Mouse (Mus musculus): ENCODE measurements around the gene Abhd17c.

DNA sequence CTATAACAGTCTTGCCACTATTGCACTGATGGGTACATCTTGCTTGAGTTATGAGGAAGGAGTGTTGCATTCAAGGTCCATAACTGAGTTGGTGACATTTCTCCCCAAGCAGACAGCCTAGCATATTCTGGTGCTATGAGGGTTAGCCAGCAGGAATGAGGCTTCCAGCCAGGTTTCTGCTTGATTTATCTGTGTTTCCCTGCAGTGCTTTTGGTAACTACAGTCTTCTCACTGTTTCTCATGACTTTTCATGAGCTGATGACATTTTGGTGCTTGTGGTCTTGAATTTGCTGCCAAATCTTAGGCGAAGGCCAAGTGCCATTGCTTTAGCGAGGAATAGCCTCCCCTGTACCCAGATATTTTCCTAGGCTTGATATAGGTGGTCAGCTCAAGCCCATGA is 39.8 kb upstream of the Abhd17c start:
- TF ChIP-seq POLR2A (IDR thresholded peaks at IDR 0.05; ENCODE audit: low read depth, low read length) (no peak), MEF2A (IDR thresholded peaks at IDR 0.05; ENCODE audit: borderline replicate concordance, low read depth, low read length) (no peak), MAX (IDR thresholded peaks at IDR 0.05; ENCODE audit: low read length) (no peak), CTCF (conservative IDR thresholded peaks at IDR 0.05 in 1 of 2, IDR thresholded peaks at IDR 0.05 in 1 of 2; ENCODE audit: low read depth in 2 of 2, low read length in 2 of 2) (no peak), E2F4 (IDR thresholded peaks at IDR 0.05; ENCODE audit: insufficient replicate concordance, low read depth, low read length) (no peak), NRF1 (IDR thresholded peaks at IDR 0.05; ENCODE audit: low read depth, low read length) (no peak), SMC3 (IDR thresholded peaks at IDR 0.05; ENCODE audit: low read depth, low read length) (no peak), RAD21 (IDR thresholded peaks at IDR 0.05; ENCODE audit: low read depth, low read length) (no peak), TCF12 (IDR thresholded peaks at IDR 0.05; ENCODE audit: low read depth, low read length) (no peak), MYC (IDR thresholded peaks at IDR 0.05; ENCODE audit: low read depth, low read length) (no peak)
